Mouse (Mus musculus) testis, adult 2 months (tissue): ENCODE results near the gene Kdm4a. TPM values are rescaled to one million over a fixed set of nuclear protein-coding genes. Genes with fewer than 3 reads are reported as not detected.
A peak's percentile ranks its signal among the peaks of the same experiment; 100 is the strongest.

ENCODE experiments used
- H3K27ac ChIP-seq: fragments of 200-500 bp; 2 replicates; pipeline ENCODE4 v1.5.1; 2012; ENCODE audit warnings: low read depth, low read length; ENCODE audit not compliant: control insufficient read depth, insufficient read depth
- H3K27me3 ChIP-seq: fragments of 200-500 bp; 2 replicates; pipeline ENCODE4 v1.6.1; 2012; ENCODE audit warnings: mild to moderate bottlenecking, low read length, moderate library complexity; ENCODE audit not compliant: control insufficient read depth, insufficient read depth
- H3K36me3 ChIP-seq: fragments of 200-500 bp; 2 replicates; pipeline ENCODE4 v1.6.1; 2012; ENCODE audit warnings: mild to moderate bottlenecking, low read length; ENCODE audit not compliant: control insufficient read depth, insufficient read depth
- H3K4me1 ChIP-seq: fragments of 200-500 bp; 2 replicates; pipeline ENCODE4 v1.6.1; 2012; ENCODE audit warnings: low read length; ENCODE audit not compliant: control insufficient read depth, insufficient read depth
- H3K4me3 ChIP-seq: fragments of 200-500 bp; 2 replicates; pipeline ENCODE4 v1.5.1; 2012; ENCODE audit warnings: low read depth, mild to moderate bottlenecking, low read length, moderate library complexity, mixed read lengths; ENCODE audit not compliant: control insufficient read depth
- CTCF ChIP-seq: fragments of 200-500 bp; IDR thresholded peaks from 2 replicates; pipeline ENCODE4 v1.5.1; 2012; ENCODE audit warnings: low read depth, mild to moderate bottlenecking, inconsistent platforms, low read length, moderate library complexity; ENCODE audit not compliant: control insufficient read depth, insufficient read depth, insufficient replicate concordance
- POLR2A ChIP-seq: fragments of 200-500 bp; IDR thresholded peaks from 2 replicates; pipeline ENCODE4 v1.6.1; 2012; ENCODE audit warnings: low read depth, mild to moderate bottlenecking, inconsistent platforms, low read length, moderate library complexity; ENCODE audit not compliant: control insufficient read depth
- polyA plus RNA-seq: library from polyadenylated mRNA; depleted of rRNA; stranded (reverse); fragments of >200 nt; gene quantifications from 2 replicates; pipeline ENCODE4 v1.2.3, GENCODE M21; 2012

The Kdm4a gene
- polyA plus RNA-seq, 1 experiment = 14.2 TPM

GRCm38 (mm10) chr4:118180301-118181080, 648 bp upstream of the Kdm4a start:
- no peaks in the 10 kb centered on the region; the same call in 1 of the 2 replicates for H3K27me3 ChIP-seq
- H3K4me3 ChIP-seq = peak overlapping the region; percentile 90
- no peak for TF ChIP-seq CTCF
- no peak for TF ChIP-seq POLR2A
- peaks cover 7% of the 10 kb centered on the region; the same call in 1 of the 2 replicates for H3K4me1 ChIP-seq
- peak overlapping the region; percentile 85 for H3K27ac ChIP-seq
- no peaks in the 10 kb centered on the region for H3K36me3 ChIP-seq

- Histone ChIP-seq H3K27ac (peak overlapping the region; percentile 40), H3K36me3 (no peaks in the 10 kb centered on the region), H3K27me3 (no peaks in the 10 kb centered on the region; the same call in 1 of the 2 replicates), H3K4me1 (peaks cover 7% of the 10 kb centered on the region; the same call in 1 of the 2 replicates), H3K4me3 (peak overlapping the region; percentile 90)
- no peak for TF ChIP-seq POLR2A
- TF ChIP-seq CTCF = no peak
Measured at GRCm38 (mm10) chr4:118178952-118179466, 834 bp downstream of the Kdm4a start.

- Histone ChIP-seq H3K27me3 (no peaks in the 10 kb centered on the region), H3K4me1 (no peaks in the 10 kb centered on the region), H3K27ac (no peak overlapping the region), H3K36me3 (no peaks in the 10 kb centered on the region; the same call in 1 of the 2 replicates), H3K4me3 (no peak overlapping the region)
- TF ChIP-seq POLR2A (no peak), CTCF (no peak)
Measured at GRCm38 (mm10) chr4:118172461-118172860, 7.4 kb downstream of the Kdm4a start.

GRCm38 (mm10) chr4:118171006-118171405, 8.8 kb downstream of the Kdm4a start:
- Histone ChIP-seq H3K27me3 (no peaks in the 10 kb centered on the region), H3K36me3 (no peaks in the 10 kb centered on the region; the same call in 1 of the 2 replicates), H3K4me1 (no peaks in the 10 kb centered on the region), H3K27ac (no peak overlapping the region), H3K4me3 (no peak overlapping the region)
- TF ChIP-seq CTCF = peak; percentile 51; the same call in 1 of the 2 replicates
- TF ChIP-seq POLR2A = no peak

GRCm38 (mm10) chr4:118162123-118162522, 17.7 kb downstream of the Kdm4a start:
- Histone ChIP-seq H3K4me1 (no peaks in the 10 kb centered on the region), H3K4me3 (no peak overlapping the region), H3K27ac (no peak overlapping the region), H3K27me3 (no peaks in the 10 kb centered on the region), H3K36me3 (peaks cover 6% of the 10 kb centered on the region)
- TF ChIP-seq POLR2A (no peak), CTCF (no peak)

GRCm38 (mm10) chr4:118157666-118158065, 22.2 kb downstream of the Kdm4a start:
- Histone ChIP-seq H3K27ac (no peak overlapping the region), H3K27me3 (no peaks in the 10 kb centered on the region), H3K4me3 (no peak overlapping the region), H3K36me3 (peaks cover 6% of the 10 kb centered on the region), H3K4me1 (no peaks in the 10 kb centered on the region)
- TF ChIP-seq CTCF (no peak), POLR2A (no peak)

- no peak overlapping the region for H3K27ac ChIP-seq
- peaks cover 4% of the 10 kb centered on the region for H3K36me3 ChIP-seq
- no peaks in the 10 kb centered on the region for H3K27me3 ChIP-seq
- TF ChIP-seq CTCF = no peak
- TF ChIP-seq POLR2A = no peak
- H3K4me3 ChIP-seq = no peak overlapping the region
- no peaks in the 10 kb centered on the region for H3K4me1 ChIP-seq
Measured at GRCm38 (mm10) chr4:118156559-118156958, 23.3 kb downstream of the Kdm4a start.

- no peak overlapping the region for H3K4me3 ChIP-seq
Measured at GRCm38 (mm10) chr4:118154889-118155288, 25.0 kb downstream of the Kdm4a start.

More at GRCm38 (mm10) chr4:118154889-118155288, 25.0 kb downstream of the Kdm4a start:
- Histone ChIP-seq H3K27me3 (no peaks in the 10 kb centered on the region), H3K4me1 (no peaks in the 10 kb centered on the region), H3K36me3 (peaks cover 4% of the 10 kb centered on the region), H3K27ac (no peak overlapping the region)
- TF ChIP-seq CTCF = no peak
- TF ChIP-seq POLR2A = no peak
